Mouse (Mus musculus) liver, embryonic 16.5 days (tissue): Measurements from ENCODE around the gene Uggt2. TPM values are rescaled to one million over a fixed set of nuclear protein-coding genes. Genes with fewer than 3 reads are reported as not detected.
"Not testable (repeated sequence)": the region's sequence is repeated elsewhere in the genome, so short reads cannot be mapped to it uniquely, and the experiment has no call there.

ENCODE experiments used
- ATAC-seq: fragments of 200-750 bp; cut with Nextera tagmentation; 2 replicates; pipeline ENCODE4 v1.8.0; 2017; ENCODE audit warnings: low read depth, mild to moderate bottlenecking, moderate number of reproducible peaks, moderate library complexity
- H3K27ac ChIP-seq: fragments of 300-500 bp; sonication (generic); 2 replicates; pipeline ENCODE4 v1.5.1; 2014; ENCODE audit warnings: mild to moderate bottlenecking, low read length
- H3K27me3 ChIP-seq: fragments of 300-500 bp; sonication (generic); 2 replicates; pipeline ENCODE4 v1.6.1; 2014; ENCODE audit warnings: low read depth, low read length, mixed read lengths; ENCODE audit not compliant: control insufficient read depth, insufficient read depth
- H3K36me3 ChIP-seq: fragments of 300-500 bp; sonication (generic); 2 replicates; pipeline ENCODE4 v1.6.1; 2014; ENCODE audit warnings: mild to moderate bottlenecking; ENCODE audit not compliant: control insufficient read depth, insufficient read depth
- H3K4me1 ChIP-seq: fragments of 300-500 bp; sonication (generic); 2 replicates; pipeline ENCODE4 v1.6.1; 2014; ENCODE audit warnings: low read depth, low read length, mixed read lengths; ENCODE audit not compliant: control insufficient read depth
- H3K4me2 ChIP-seq: fragments of 300-500 bp; sonication (generic); 2 replicates; pipeline ENCODE4 v1.6.1; 2014; ENCODE audit warnings: low read depth, low read length, mixed read lengths
- H3K4me3 ChIP-seq: fragments of 300-500 bp; sonication (generic); 2 replicates; pipeline ENCODE4 v1.5.1; 2014; ENCODE audit warnings: low read depth, mild to moderate bottlenecking, low read length
- H3K9ac ChIP-seq: fragments of 300-500 bp; sonication (generic); 2 replicates; pipeline ENCODE4 v1.6.1; 2014; ENCODE audit warnings: low read depth, low read length
- H3K9me3 ChIP-seq: fragments of 300-500 bp; sonication (generic); replicated peaks from 2 replicates; pipeline ENCODE4 v1.6.1; 2016; ENCODE audit warnings: low read length; ENCODE audit not compliant: control insufficient read depth
- WGBS: fragments of 180-500 bp; shearing (Covaris S2); extraction: QIAGEN DNeasy Blood & Tissue Kit; methylation state at CpG from one replicate; pipeline ENCODE4 v1.1.7; 2014; ENCODE audit not compliant: insufficient replicate concordance; 5-methylcytosine and 5-hydroxymethylcytosine counted together
- polyA plus RNA-seq: library from polyadenylated mRNA; unstranded; fragments of >200 nt; fragmentation: Nextera tagmentation; extraction: Ambion mirVana; gene quantifications from 2 replicates; pipeline ENCODE4 v1.2.1, GENCODE M21; 2015

Uggt2 gene
- polyA plus RNA-seq, 1 experiment from 2014 or later = 1.1 TPM

DNA sequence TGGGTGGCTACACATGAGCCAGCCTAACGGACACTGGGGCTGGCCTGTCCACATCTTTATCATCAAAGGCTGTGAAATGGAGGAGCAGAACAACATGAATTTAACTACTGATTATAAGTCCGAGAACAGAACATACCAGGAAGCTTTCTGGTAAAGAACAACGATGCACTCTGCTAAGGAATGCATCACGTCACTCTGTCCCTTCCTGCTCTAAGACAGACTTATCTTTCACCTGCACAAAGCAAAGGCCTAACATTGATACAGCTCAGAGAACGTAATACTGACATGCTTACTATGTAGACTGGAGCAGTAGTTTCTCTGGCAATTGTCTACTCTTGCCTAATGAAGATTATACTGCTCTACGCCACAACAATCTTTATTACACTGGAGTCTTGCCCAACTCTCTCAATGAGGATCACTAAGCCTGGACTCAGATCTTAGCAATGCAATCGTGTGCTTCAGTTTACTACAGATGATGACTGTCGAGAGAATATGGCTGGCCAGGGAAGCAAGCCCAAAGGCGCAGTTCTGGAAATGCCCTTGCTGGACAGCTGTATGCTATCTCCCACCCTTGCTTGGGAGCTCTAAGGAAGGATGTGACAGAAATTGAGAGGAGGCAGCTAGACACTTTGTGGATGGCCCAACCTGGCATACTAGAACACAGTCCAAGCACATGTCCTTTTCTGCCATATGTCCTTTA is 103.9 kb downstream of the Uggt2 start:
- 62% methylated on average over 9 of the region's 9 CpGs for WGBS
- no peak overlapping the region for H3K9ac ChIP-seq
- no peaks in the 10 kb centered on the region for H3K27me3 ChIP-seq
- H3K9me3 ChIP-seq = no peaks in the 10 kb centered on the region
- no peak overlapping the region for H3K4me3 ChIP-seq
- H3K4me2 ChIP-seq = no peak overlapping the region
- H3K4me1 ChIP-seq = no peaks in the 10 kb centered on the region
- no peak overlapping the region for H3K27ac ChIP-seq
- ATAC-seq = peak; percentile 51; the same call in 1 of the 2 replicates
- H3K36me3 ChIP-seq = no peaks in the 10 kb centered on the region

GRCm38 (mm10) chr14:118987523-118988496 is 111.4 kb downstream of the Uggt2 start:
- no peak overlapping the region for H3K9ac ChIP-seq
- H3K4me1 ChIP-seq = peaks cover 7% of the 10 kb centered on the region
- H3K4me3 ChIP-seq = peak overlapping the region; percentile 37
- H3K27me3 ChIP-seq = no peaks in the 10 kb centered on the region
- 34% methylated on average over 13 of the region's 13 CpGs for WGBS
- ATAC-seq = peak; percentile 100
- peak overlapping the region; percentile 67 for H3K4me2 ChIP-seq
- 0 out of 2 replicates have a peak overlapping the region, but pooled peaks have one; percentile 26 for H3K27ac ChIP-seq
- H3K36me3 ChIP-seq = no peaks in the 10 kb centered on the region
- no peaks in the 10 kb centered on the region for H3K9me3 ChIP-seq

- Histone ChIP-seq H3K36me3 (no peaks in the 10 kb centered on the region), H3K9ac (no peak overlapping the region), H3K4me1 (peaks cover 7% of the 10 kb centered on the region), H3K4me2 (peak overlapping the region; percentile 67; the same call in 1 of the 2 replicates), H3K4me3 (no peak overlapping the region), H3K27ac (no peak overlapping the region), H3K27me3 (no peaks in the 10 kb centered on the region), H3K9me3 (no peaks in the 10 kb centered on the region)
- 28% methylated on average over 16 of the region's 16 CpGs for WGBS
- ATAC-seq = no peak
Observed at GRCm38 (mm10) chr14:118986653-118987522, 112.3 kb downstream of the Uggt2 start.

- no peak overlapping the region for H3K9ac ChIP-seq
- 59% methylated on average over 4 of the region's 4 CpGs for WGBS
- no peaks in the 10 kb centered on the region for H3K36me3 ChIP-seq
- ATAC-seq = no peak
- no peaks in the 10 kb centered on the region for H3K9me3 ChIP-seq
- H3K4me1 ChIP-seq = peaks cover 13% of the 10 kb centered on the region
- no peak overlapping the region for H3K4me2 ChIP-seq
- no peak overlapping the region for H3K4me3 ChIP-seq
- H3K27me3 ChIP-seq = no peaks in the 10 kb centered on the region
- no peak overlapping the region for H3K27ac ChIP-seq
Observed at GRCm38 (mm10) chr14:118984161-118984560, 115.1 kb downstream of the Uggt2 start.

GRCm38 (mm10) chr14:118983396-118983795 is 115.8 kb downstream of the Uggt2 start:
- Histone ChIP-seq H3K27me3 (no peaks in the 10 kb centered on the region), H3K9me3 (no peaks in the 10 kb centered on the region), H3K4me3 (no peak overlapping the region), H3K9ac (no peak overlapping the region), H3K4me1 (peaks cover 13% of the 10 kb centered on the region), H3K27ac (no peak overlapping the region), H3K36me3 (peaks cover 2% of the 10 kb centered on the region; the same call in 1 of the 2 replicates), H3K4me2 (no peak overlapping the region)
- ATAC-seq = no peak

DNA sequence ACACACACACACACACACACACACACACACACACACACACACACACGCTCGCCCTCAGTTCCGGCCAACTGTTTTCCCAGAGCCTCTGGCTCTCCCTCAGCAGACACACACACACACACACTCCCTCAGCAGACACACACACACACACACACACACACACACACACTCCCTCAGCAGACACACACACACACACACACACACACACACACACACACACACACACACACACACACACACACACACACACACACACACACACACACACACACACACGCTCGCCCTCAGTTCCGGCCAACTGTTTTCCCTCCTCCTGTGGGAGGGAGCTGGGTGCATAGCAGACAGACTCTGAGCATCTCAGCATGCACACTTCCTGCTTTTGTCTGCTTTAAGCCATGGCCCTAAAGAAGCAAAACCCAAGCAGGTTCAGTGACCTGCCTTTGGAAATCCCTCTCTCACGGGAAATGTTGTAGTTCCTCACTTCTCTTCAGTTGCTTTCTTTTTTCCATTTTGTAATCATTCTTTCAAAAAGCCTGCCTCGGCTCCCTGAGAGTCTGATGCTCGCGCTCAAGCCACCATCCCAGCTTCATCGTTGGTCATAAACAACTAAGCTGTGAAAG is 116.7 kb downstream of the Uggt2 start:
- ATAC-seq = peak; percentile 42; the same call in 1 of the 2 replicates
- not testable (repeated sequence) for H3K4me3 ChIP-seq, H3K9ac ChIP-seq, H3K4me1 ChIP-seq, H3K9me3 ChIP-seq, H3K27ac ChIP-seq, H3K27me3 ChIP-seq, H3K4me2 ChIP-seq, H3K36me3 ChIP-seq
- WGBS = 38% methylated on average over 5 of the region's 11 CpGs

DNA sequence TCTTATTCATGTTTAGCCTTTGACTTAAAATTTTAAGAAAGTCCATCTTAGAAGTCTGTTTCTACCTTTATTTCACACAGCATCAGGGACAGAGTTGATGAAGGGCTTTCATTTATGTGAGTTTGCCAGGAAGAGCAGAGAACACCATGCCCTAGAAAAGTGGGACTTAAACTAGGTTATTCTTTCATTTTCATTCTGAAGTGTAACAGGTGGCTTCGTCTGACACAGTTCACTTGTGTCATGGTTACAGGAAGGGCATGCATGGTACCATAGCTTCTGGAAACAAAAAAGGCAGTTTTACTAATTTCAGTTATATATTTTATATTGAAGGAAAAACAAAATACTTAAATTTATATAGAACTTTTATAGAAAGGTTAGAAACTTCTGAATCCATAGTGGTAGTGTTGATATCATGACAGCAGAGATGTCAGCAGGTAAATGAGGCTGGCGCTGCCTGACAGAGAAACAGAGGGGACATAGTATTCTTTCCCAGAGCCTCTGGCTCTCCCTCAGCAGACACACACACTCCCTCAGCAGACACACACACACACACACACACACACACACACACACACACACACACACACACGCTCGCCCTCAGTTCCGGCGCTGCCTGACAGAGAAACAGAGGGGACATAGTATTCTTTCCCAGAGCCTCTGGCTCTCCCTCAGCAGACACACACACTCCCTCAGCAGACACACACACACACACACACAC is 117.4 kb downstream of the Uggt2 start:
- ATAC-seq = 0 out of 2 replicates have a peak, but pooled peaks have one; percentile 5
- not testable (repeated sequence) for H3K9me3 ChIP-seq, H3K4me3 ChIP-seq, H3K4me1 ChIP-seq, H3K9ac ChIP-seq, H3K27me3 ChIP-seq, H3K36me3 ChIP-seq, H3K27ac ChIP-seq, H3K4me2 ChIP-seq
- WGBS = 52% methylated on average over 5 of the region's 6 CpGs

DNA sequence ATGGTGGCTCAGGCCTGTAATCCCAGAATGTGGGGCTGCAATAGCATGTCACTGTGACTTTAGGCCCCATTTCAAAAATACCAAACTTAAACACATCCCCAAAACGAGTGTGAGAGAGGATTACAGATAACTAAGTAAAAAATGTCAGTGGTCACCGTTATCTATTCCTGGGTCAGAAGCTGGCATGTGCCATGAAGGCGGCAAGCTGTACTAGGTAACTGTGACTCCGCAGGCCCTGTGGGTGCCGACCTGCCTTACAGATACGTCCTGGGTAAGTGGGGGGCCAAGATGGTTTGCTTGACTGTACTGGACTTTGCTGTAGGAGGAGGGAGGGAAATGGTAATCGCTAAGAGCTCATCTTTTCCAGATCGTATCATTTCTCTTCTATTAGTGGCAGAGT is 118.3 kb downstream of the Uggt2 start:
- Histone ChIP-seq H3K36me3 (peaks cover 8% of the 10 kb centered on the region), H3K9me3 (no peaks in the 10 kb centered on the region), H3K27me3 (no peaks in the 10 kb centered on the region), H3K4me2 (no peak overlapping the region), H3K9ac (no peak overlapping the region), H3K4me3 (no peak overlapping the region), H3K27ac (no peak overlapping the region), H3K4me1 (peaks cover 6% of the 10 kb centered on the region)
- WGBS = 31% methylated on average over 8 of the region's 8 CpGs
- 0 out of 2 replicates have a peak, but pooled peaks have one; percentile 13 for ATAC-seq
